Mouse (Mus musculus): ENCODE results near the gene Trappc10.

The Trappc10 gene

DNA sequence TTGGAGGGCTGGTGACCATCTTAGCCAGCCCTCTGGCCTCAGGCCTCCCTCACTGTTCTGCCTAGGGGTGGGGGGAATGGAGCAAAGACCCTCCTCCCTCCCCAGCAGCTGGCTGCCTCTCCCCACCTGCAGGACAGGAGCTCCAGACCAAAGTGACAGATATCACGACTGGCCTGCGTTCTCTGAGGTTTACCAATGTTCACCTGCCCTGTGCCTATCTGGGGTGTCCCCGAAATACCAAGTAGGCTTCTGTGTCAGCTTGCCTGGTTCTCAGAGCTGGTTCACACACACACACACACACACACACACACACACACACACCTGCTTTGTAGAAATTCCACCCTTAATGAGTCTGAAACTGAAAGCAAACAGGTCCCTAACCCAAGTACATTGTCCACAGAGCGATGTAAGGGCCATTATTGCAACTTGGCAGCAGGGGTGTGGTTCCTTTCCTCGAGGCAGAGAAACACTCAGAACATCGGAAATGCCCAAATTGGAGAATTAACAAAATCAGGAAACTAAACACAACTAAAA, 13.8 kb upstream of the Trappc10 start:
- peak; percentile 19 for DNase-seq (ENCODE audit: low read depth, low spot score)

DNA sequence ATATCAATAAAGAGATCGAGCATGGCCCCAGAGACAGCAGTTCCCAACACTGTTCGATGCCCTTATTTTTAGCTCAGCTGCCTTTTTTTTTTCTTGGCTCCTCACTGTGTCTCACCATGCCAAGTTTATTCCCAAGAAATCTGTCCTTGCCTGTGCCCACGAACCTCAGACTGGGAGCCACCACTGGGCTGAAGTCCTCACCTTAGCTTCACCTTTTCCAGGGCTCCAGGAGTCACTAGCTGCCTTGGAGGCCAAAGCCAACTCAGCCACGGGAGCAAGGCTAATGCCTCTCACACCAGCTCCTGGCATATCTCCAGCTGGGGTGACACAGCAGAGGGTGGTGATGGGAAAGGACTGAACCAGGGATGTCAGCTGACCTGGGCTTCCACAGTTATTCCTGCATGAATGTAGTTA, 11.2 kb upstream of the Trappc10 start:
- no peak for DNase-seq (ENCODE audit: low read depth, low spot score)

DNA sequence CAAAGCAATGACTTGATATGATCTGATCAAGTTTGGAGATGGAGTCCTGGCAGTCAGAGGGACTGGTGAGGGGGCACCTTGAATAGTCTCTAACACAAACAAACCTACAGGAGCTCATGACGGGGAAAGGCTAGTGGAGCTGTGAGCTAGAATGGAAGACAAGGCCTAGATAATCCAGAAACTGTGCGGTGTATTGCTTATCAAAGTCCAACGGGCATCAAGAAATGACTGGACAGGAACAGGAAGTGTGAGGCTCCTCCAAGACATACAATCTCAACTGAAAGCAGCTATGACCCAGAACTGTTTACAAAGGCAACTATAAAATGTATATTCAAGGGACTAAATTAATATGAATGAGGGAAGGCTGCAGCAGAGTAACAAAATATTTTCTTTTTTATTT, 2.8 kb upstream of the Trappc10 start:
- DNase-seq (ENCODE audit: low read depth, low spot score) = no peak

DNA sequence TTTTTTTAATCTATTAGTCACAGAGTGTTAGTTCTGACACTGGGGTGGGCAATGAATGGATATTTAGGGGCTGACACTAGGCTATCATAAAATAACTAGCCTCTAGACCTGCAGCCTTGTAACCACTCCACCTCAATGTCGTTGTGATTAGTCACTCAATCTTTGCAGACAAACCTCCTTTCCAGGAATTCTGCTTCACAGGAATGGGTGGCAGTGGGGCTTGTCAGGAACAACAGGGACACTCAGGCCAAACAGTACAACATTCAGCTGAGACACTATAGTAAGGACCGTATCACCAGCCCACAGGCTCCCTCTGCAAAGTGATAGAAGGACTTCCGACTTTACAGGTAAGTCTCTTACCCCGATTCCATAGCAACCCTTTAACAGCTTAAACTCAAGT, 2.3 kb upstream of the Trappc10 start:
- DNase-seq (ENCODE audit: low read depth, low spot score) = no peak

DNA sequence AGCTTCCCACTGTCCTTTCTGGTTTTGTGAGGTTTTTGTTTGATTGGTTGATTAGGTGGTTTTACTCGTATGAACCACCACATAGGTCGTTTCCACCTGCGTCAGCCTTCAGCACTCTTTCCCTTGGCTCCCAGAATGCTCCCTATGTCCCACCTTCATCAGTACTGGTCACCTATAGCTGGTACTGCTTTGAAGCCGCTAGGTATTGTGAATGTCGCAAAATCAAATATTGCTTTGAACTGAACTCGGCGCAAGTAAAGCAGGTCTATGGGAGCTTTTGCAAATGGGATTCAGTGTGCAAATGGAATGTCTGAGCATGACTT, 745 bp upstream of the Trappc10 start:
- no peak for DNase-seq (ENCODE audit: low read depth, low spot score)

DNA sequence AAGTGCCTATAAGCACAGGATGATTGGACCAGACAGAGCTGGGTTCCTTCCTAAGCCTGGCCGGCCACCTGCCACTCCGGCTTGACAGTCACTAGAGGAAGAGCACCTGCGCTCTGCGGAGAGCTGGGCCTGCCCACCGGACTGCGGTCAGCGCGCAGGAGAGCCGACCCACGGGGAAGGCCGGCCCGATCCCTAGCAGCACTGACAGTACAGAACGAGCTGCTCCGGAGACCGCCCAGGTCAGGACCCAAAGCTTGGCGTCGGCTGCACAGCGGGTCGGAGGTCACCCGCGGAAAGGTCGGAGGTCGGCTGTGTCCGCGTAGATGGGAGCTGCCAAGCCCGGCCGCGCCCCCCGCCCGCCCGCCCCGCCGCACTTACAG, 393 bp downstream of the Trappc10 start:
- peak; percentile 47 for DNase-seq (ENCODE audit: low read depth, low spot score)

DNA sequence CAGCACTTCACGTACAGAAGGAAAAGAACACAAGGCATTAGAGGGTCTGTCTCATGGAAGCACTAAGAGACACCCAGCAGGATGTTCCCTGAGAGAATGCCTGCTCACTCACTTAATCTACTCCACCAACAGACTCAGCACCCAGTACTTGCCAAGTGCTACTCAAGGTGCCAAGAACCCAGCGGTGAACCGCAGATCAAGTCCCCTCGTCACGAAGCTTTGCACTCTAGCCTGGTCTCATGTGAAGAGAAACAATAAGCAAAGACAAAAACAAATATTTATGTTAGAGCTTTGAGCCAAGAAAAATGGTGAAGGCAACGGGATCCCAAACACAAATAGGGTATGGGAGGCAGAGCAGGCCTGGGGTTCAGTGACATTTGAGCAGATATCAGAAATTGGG, 5.5 kb downstream of the Trappc10 start:
- DNase-seq (ENCODE audit: low read depth, low spot score) = no peak

DNA sequence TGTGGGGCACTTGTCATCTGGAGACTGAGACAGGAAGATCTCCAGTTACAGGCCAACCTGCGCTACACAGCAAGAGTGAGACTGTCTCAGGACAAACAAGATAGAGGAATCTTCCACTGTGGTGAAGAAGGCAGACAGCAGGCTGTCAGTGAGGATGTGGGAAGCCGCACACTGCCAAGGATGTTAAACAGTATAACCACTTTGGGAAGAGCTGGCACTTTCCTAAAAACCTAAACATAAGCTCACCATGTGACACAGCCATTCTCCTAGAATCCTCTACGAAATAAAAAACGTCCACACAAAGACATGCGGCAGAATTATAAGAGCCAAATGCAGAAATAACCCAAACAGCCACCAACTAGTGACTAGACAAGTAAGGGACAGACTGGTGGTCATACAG, 6.1 kb downstream of the Trappc10 start:
- DNase-seq (ENCODE audit: low read depth, low spot score) = no peak

DNA sequence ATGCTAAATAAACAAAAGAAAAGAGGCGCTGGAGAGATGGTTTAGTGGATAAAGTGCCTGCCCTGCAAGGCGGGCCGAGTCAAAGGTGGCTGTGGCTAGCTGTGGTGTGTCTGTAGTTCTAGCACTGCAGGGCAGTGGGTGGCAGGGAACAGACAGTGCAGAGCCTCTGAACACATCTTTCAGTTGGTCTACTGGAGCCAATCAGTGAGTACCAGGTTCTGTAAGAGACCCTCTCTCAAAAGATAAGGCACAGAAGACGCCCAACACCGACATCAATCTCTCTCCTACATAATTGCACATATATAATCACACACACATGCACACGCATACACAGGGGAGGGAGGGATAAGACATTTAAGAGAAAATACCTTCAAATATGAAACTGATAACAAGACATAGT, 6.6 kb downstream of the Trappc10 start:
- no peak for DNase-seq (ENCODE audit: low read depth, low spot score)

DNA sequence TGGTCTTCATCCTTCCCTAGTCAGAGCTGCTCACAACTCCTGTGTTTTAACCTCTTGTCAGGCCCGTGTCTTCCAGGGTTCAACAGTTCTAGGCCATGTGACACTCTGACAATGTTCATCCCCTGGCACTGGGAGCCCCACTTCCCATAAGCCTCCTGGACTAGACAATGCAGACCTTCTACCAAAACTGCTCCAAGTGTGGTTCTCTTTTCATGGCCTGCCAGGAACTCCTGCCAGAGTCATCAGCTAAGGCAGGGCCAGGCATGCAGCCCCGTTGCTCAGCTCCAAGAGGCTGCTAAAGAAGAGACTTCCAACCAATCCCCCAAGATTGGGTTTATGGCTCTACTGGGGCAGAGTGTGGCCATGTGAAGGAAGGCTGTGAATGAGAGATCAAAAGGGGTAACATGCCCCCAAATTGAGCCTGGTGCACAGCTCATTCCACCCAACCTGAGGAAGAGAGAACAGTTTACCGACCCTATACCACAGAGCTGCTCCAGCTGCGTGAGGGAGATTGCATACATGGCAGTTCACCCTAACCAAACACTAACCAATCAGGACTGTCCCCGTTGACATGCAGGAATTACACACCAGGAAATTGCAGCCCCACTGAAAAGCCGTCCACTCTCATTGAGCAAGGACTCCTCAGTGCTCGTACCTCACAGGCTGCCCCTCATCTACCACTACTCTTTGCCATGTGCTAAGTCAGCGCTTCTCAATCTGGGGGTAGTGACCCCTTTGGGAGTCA, 7.4 kb downstream of the Trappc10 start:
- DNase-seq (ENCODE audit: low read depth, low spot score) = no peak

DNA sequence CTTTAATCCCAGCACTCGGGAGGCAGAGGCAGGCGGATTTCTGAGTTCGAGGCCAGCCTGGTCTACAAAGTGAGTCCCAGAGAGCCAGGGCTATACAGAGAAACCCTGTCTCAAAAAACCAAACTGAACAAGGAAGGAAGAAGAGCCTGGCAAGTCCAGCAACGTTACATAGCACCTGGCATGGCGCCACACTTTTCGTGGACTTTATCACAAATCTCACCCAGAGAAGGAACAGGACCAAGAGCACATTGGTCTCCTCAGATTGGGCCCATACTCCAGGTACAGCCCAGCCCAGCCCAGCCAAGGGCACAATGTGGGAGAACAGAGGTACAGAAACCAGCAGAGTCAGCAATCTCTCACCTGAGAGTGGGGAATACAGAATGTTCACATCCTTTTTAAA, 10.7 kb downstream of the Trappc10 start:
- DNase-seq (ENCODE audit: low read depth, low spot score) = no peak

DNA sequence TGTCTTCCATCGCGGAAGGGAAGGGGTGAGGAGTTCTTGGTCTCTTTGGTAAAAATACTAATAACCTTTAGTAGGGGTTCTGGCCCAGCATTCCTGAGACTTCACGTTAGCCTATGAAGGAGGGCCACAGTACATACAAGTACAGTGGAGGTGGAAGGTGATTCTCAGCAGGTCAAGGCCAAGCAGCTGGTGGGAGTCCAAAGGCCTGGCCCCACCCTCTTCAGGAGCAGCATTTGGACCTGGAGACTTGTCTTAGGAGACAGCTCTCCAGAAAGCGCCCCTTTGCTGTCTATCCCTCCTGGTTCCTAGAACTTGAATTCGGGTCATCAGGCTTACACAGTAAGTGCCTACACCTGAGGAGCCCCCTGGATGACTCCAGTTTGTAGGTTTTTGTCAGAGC, 11.3 kb downstream of the Trappc10 start:
- DNase-seq (ENCODE audit: low read depth, low spot score) = no peak

DNA sequence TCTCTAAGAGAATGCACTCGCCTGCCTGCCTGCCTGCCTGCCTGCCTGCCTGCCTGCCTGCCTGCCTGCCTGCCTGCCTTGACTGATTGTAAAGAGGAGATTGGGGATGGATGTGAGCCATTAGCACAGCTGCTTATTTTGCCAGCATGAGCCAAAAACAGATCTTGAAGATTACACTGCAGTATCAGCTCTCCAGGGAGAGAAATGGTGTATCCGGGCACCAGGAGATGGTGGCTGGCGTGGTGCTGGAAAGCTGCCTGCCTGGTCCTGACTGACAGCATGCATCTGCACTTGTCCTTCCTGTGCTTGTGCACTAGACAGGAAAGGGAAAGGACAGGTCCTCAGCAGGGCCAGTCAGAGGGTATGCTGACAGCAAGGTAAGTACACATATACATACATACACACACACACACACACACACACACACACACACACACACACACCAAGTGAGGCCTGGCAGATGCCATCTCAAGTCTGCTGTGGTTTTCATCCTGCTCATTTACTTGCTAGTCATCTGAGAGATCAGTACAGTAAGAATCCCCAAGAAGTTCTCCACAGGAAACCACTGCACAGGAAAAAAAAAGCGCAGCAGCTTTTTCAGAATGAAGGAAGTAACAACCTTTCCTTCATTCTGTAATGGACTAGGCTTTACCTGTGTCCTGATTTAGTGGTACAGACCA, 12.0 kb downstream of the Trappc10 start:
- DNase-seq (ENCODE audit: low read depth, low spot score) = no peak

DNA sequence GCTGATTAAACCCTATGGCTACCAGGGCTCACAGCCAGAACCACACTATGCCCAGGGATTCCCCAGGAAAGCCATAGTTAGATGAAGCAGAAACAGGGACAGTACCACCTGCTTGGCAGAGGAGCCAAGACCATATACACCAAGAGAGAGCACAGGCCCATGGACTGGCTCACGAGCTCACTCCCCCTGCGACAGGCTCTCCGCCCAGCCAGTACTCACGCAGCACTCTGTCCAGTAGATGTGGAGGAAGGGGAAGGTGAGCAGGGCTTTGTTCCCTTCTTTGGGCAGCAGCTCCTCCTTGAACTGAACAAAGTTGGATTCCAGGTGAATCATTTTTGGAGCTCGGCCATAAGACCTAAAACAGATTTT, 15.9 kb downstream of the Trappc10 start:
- no peak for DNase-seq (ENCODE audit: low read depth, low spot score)

DNA sequence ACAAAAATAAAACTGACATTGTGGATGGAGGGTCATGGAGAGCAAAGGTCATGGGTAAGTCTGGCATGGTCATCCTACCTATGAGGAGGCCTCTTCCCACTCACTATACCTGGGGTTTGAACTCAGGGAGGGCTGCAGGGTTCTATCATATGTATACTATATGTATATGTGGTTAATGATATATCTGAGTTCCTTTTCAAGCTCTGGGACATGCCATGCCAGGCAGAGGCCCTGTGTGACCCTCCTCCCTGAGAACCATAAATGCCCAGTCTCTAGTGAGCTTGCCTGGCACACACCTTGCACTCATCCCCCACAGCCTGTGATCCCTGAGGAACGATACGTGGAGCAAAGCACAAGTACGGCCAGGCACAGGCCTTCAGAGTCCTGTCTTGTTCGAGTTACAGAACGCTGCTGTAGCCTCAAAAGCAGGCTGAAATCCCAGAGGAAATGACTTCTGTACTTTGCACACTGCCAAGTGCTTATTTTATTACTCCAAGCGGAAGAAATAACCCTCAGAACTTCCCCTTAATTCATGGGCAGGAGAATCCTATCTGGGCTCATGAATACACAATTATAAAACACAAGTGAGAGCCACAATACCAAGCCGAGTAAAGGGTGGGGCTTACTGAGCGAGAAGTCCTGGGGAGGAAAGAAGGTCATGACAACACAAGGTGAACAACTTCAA, 16.4 kb downstream of the Trappc10 start:
- DNase-seq (ENCODE audit: low read depth, low spot score) = no peak

DNA sequence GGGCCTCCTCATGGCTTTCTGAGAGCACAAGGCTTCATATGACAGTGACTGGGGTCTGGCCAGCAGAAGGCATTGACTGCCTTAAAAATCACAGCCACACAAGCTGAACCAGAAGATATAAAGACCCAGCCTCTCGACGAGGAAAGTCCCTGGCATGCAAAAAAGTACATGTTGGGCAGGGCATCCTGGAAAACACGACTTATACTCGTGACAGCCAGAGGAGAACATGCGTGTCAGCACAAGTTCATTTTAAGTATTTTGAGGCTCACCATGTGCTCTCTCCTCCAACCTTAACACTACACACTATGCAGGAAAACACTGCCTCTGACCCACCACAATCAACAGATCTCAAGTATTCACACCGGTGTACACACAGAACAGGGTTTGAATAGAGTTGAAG, 20.3 kb downstream of the Trappc10 start:
- DNase-seq (ENCODE audit: low read depth, low spot score) = no peak

DNA sequence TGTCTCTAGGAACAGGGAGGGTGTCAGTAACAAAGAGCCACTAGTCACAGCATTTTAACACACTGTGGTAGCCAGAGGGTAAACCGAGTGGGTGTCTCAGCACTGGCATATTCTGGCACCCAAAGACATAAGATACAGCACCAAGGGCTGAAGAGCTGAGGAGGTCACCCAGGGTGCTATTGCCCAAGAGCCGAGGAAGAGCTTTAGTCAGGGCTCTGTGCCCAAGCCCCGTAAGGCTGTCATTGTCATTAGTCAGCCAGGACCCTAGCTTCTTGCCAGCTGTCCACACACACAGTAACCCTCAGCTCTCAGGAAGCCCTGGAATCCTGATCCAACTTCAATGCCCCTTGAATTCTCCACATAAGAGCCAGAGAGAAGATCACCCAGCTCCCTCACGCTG, 21.5 kb downstream of the Trappc10 start:
- no peak for DNase-seq (ENCODE audit: low read depth, low spot score)

DNA sequence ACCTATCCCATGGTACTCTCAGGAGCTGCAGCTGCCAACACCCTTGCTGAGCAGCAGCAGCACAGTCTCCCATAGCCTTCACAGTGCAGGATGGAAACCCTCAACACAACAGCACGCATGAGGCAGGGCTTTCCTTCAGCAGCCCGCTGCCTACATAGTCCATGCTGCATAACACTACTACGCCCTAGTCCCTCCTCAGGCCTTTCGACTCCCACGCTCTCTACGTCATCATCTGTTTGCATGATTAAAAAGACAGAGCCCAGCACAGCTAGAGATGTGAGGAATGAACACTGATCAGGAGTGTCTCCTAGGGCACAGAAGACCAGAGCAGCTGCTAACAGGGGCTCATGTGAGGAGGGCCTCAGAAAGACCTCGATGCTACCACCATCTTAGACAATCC, 23.1 kb downstream of the Trappc10 start:
- no peak for DNase-seq (ENCODE audit: low read depth, low spot score)

DNA sequence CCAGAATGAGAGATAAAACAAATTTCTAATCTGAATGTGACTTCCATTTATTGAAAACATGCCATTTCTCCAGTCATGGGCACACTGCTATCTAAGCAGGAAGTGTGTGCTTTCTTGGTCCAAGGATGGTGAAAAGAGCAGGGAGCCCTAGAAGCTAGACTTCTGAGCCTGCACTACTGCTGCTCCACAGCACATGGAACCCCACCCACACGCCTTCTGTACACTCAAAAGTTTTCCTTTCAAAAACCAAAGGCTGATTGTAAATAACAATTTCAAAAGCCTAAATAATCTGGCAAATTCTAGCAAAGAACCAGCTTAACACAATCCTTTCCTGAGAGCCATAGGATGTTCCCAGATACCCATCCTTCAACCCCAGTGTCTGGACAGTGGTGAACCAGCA, 24.9 kb downstream of the Trappc10 start:
- no peak for DNase-seq (ENCODE audit: low read depth, low spot score)

DNA sequence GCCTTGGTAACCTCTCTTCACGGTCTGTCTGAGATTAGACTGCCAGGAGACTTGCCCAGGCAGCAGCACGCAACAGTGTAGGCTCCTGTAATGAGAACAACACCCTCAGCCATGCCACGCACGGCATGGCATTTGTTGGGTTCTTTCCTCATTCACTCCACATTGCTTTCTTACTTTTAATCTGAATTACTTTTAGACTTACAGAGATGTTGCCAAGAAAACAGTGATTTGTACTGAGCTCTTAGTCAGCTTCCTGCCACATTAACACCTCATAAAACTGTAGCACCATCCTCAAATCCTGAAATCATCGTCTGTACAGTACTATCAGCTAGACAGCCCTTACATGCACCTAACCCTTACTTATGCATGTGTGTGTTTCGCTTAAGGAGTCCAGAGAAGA, 25.9 kb downstream of the Trappc10 start:
- no peak for DNase-seq (ENCODE audit: low read depth, low spot score)

DNA sequence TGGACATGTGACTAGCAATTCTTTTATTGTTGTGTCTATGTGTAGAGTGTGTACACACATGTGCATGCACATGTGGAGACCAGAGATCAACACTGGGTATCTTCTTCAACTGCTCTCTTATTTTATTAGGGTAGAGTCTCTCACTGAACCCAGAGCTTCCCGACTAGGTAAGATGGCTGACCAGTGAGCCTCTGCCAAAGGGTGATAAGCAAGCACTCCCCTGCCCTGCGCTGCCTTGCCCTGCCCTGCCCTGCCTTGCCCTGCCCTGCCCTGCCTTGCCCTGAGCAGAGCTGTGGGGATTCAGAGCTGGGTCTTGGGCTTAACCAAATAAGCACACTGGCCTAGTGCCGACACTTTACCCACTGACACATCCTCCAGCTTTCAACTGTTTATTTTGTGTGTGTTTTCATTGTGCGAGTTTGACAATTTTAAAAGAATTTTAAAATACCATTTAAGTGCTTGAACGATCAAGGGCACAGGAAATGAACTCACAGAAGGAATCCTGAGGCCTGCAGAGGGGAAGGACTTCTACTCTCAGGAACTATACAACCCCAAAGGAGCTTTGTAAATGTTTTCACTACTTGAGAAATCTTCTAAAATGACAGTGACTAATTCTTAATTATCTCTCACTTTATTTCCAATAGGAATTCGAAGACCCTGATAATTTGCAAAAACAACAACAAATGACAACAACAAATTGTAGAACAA, 27.9 kb downstream of the Trappc10 start:
- DNase-seq (ENCODE audit: low read depth, low spot score) = no peak

DNA sequence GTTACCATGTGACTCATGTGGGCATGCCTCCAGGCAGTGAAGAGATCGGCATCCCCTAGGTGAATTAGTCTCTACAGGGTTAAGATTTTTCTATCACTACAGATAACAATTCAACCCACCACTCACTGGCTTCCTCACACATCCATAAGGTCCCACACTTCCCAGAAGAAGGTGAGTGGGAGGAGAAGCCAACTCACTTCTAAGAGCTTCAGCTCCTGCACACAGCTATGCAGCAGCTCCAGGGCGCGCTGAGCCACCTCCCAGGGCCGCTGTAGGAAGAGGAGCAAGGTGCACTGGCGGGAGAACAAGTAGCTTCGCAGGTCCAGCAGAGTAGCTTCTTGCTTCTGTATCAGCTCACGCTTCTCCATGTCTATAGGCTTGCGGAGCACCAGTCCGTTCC, 30.1 kb downstream of the Trappc10 start:
- DNase-seq (ENCODE audit: low read depth, low spot score) = no peak
